Mouse (Mus musculus) stomach, postnatal 0 days (tissue): ENCODE results near the gene Tfrc. TPM values are rescaled to one million over a fixed set of nuclear protein-coding genes. Genes with fewer than 3 reads are reported as not detected.
A peak's percentile ranks its signal among the peaks of the same experiment; 100 is the strongest.
"Not testable (repeated sequence)": the region's sequence is repeated elsewhere in the genome, so short reads cannot be mapped to it uniquely, and the experiment has no call there.

Source experiments
- ATAC-seq: fragments of 200-750 bp; cut with Nextera tagmentation; 2 replicates; pipeline ENCODE4 v1.8.0; 2017; ENCODE audit not compliant: low FRiP score, low TSS enrichment
- DNase-seq: peaks from one replicate; pipeline ENCODE4 v3.0.0-alpha.2; 2016; ENCODE audit warnings: low spot score
- H3K27ac ChIP-seq: fragments of 300-500 bp; sonication (generic); replicated peaks from 2 replicates; pipeline ENCODE4 v1.5.1; 2014; ENCODE audit warnings: mild to moderate bottlenecking, control low read depth
- H3K27me3 ChIP-seq: fragments of 300-500 bp; sonication (generic); 2 replicates; pipeline ENCODE4 v1.6.1; 2014; ENCODE audit warnings: low read length; ENCODE audit not compliant: control insufficient read depth, insufficient read depth
- H3K36me3 ChIP-seq: fragments of 300-500 bp; sonication (generic); 2 replicates; pipeline ENCODE4 v1.6.1; 2014; ENCODE audit warnings: low read length, mixed read lengths; ENCODE audit not compliant: control insufficient read depth, insufficient read depth
- H3K4me1 ChIP-seq: fragments of 300-500 bp; sonication (generic); replicated peaks from 2 replicates; pipeline ENCODE4 v1.6.1; 2014; ENCODE audit warnings: antibody characterized with exemption; ENCODE audit not compliant: control insufficient read depth, insufficient read depth
- H3K4me2 ChIP-seq: fragments of 300-500 bp; sonication (generic); replicated peaks from 2 replicates; pipeline ENCODE4 v1.6.1; 2014; ENCODE audit warnings: low read depth, mild to moderate bottlenecking, control low read depth, moderate library complexity
- H3K4me3 ChIP-seq: fragments of 300-500 bp; sonication (generic); 2 replicates; pipeline ENCODE4 v1.5.1; 2014; ENCODE audit warnings: low read depth, low read length, control low read depth
- H3K9ac ChIP-seq: fragments of 300-500 bp; sonication (generic); 2 replicates; pipeline ENCODE4 v1.6.1; 2014; ENCODE audit warnings: mild to moderate bottlenecking, low read length, control low read depth, mixed read lengths
- H3K9me3 ChIP-seq: fragments of 300-500 bp; sonication (generic); 2 replicates; pipeline ENCODE4 v1.6.1; 2016; ENCODE audit warnings: low read length; ENCODE audit not compliant: control insufficient read depth
- CTCF ChIP-seq: IDR thresholded peaks from 2 replicates; pipeline ENCODE4 v1.5.1; 2016; ENCODE audit warnings: antibody characterized with exemption, low read depth, mild to moderate bottlenecking, moderate library complexity
- EP300 ChIP-seq: optimal IDR thresholded peaks from 2 replicates; pipeline ENCODE3; 2016; ENCODE audit warnings: antibody characterized with exemption
- WGBS: fragments of 180-500 bp; shearing (Covaris S2); extraction: QIAGEN DNeasy Blood & Tissue Kit; methylation state at CpG from one replicate; pipeline ENCODE4 v1.1.7; 2014; 5-methylcytosine and 5-hydroxymethylcytosine counted together
- polyA plus RNA-seq: library from polyadenylated mRNA; unstranded; fragments of >200 nt; fragmentation: Nextera tagmentation; extraction: Ambion mirVana; gene quantifications from 2 replicates; pipeline ENCODE4 v1.2.1, GENCODE M21; 2015

Tfrc gene
- polyA plus RNA-seq, 1 experiment from 2014 or later, result 50.0 TPM

GRCm38 (mm10) chr16:32636871-32637521, 28.3 kb downstream of the Tfrc start:
- H3K4me3 ChIP-seq, result no peak overlapping the region
- DNase-seq, result no peak
- H3K27me3 ChIP-seq, result no peaks in the 10 kb centered on the region
- no peaks in the 10 kb centered on the region for H3K4me1 ChIP-seq
- H3K4me2 ChIP-seq, result no peak overlapping the region
- H3K27ac ChIP-seq, result no peak overlapping the region
- no peaks in the 10 kb centered on the region for H3K9me3 ChIP-seq
- no peaks in the 10 kb centered on the region for H3K36me3 ChIP-seq
- TF ChIP-seq CTCF (no peak), EP300 (no peak)
- no peak overlapping the region for H3K9ac ChIP-seq
- no peak for ATAC-seq
- 34% methylated on average over 6 of the region's 6 CpGs for WGBS

DNA sequence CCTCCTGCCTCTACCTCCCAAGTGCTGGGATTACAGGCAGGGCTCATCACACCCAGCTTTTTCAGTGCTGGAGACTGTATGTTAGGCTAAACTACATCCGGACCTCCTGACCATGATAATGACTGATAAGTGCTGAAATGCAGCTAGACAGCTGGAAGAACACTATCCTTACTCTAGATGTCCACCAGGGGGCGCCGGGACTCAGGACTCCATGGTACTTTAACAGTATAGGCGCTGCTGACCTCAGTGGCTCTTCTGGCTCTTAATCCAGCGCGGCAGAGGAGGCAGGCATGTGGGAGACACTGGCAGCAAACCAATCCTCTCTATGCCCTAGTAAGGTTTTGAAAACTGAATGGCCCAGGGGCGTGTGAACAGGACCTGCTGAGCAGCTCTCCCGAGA, 29.8 kb downstream of the Tfrc start:
- DNase-seq (peak; percentile 86), ATAC-seq (peak; percentile 67)
- no peaks in the 10 kb centered on the region for H3K27me3 ChIP-seq
- 8% methylated on average over 8 of the region's 8 CpGs for WGBS
- H3K36me3 ChIP-seq, result no peaks in the 10 kb centered on the region
- H3K4me1 ChIP-seq, result no peaks in the 10 kb centered on the region
- TF ChIP-seq EP300 (no peak), CTCF (peak; percentile 95)
- no peak overlapping the region for H3K4me2 ChIP-seq
- H3K9ac ChIP-seq, result no peak overlapping the region
- H3K4me3 ChIP-seq, result no peak overlapping the region
- H3K27ac ChIP-seq, result no peak overlapping the region
- no peaks in the 10 kb centered on the region for H3K9me3 ChIP-seq

GRCm38 (mm10) chr16:32640096-32640495, 31.4 kb downstream of the Tfrc start:
- 31% methylated on average over 5 of the region's 5 CpGs for WGBS
- Histone ChIP-seq H3K27ac (no peak overlapping the region), H3K36me3 (no peaks in the 10 kb centered on the region), H3K9ac (no peak overlapping the region), H3K4me2 (no peak overlapping the region), H3K4me1 (0 out of 2 replicates have a peak, but pooled peaks cover 2% of the 10 kb centered on the region), H3K4me3 (no peak overlapping the region), H3K27me3 (no peaks in the 10 kb centered on the region), H3K9me3 (no peaks in the 10 kb centered on the region)
- ATAC-seq, result no peak
- DNase-seq, result no peak
- no peak for TF ChIP-seq CTCF
- TF ChIP-seq EP300, result no peak

DNA sequence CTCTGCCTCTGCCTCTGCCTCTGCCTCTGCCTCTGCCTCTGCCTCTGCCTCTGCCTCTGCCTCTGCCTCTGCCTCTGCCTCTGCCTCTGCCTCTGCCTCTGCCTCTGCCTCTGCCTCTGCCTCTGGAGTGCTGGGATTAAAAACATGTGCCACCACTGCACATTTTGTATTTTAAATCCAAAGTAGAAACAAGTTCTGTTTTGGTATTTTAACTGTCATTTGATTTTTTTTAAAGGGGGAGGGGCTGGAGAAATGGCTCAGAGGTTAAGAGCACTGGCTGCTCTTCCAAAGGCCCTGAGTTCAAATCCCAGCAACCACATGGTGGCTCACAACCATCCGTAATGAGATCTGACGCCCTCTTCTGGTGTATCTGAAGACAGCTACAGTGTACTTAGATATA, 32.0 kb downstream of the Tfrc start:
- not testable (repeated sequence) for H3K4me3 ChIP-seq, H3K9ac ChIP-seq, ATAC-seq, H3K36me3 ChIP-seq, H3K27me3 ChIP-seq, H3K9me3 ChIP-seq, H3K4me1 ChIP-seq, DNase-seq, H3K27ac ChIP-seq, H3K4me2 ChIP-seq
- 69% methylated on average over 2 of the region's 2 CpGs for WGBS

DNA sequence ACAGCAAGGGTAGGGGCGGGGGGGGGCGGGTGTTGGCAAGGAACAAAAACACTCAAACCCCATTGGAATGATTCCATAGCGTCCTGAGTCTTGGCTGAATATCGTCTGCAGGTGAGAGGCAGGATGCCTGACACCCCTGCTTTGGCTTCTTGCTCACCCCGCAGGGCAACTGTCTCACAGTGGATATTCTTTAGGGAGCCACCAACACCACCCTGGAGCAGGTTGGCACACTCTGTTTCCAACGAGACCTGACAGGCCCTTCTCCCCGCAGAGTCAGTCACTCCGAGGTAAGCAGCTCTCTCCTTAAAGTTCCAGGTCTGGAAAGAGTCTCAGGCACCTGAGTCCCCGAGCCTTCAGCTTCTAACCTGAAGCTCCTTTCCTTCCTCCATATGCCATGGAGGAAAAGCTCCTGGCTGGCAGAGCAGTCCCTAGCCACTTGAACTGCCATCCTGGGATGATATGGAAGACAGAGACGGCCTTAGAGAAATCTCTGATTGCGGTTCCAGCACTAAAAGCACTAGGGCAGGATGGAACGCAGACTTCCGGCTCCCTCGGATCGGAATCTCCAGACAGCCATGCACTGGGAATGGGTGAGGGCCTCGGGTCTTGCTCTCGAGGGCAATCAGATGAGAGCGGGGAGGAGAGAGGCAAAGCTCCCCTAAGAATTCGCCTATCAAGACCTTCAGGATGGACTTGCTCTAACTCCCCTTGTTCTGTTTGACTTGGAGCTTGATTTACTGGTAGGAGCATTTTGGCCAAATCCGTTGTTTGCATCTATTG, 32.9 kb downstream of the Tfrc start:
- ATAC-seq (no peak), DNase-seq (no peak)
- Histone ChIP-seq H3K36me3 (no peaks in the 10 kb centered on the region), H3K9me3 (no peaks in the 10 kb centered on the region), H3K27me3 (no peaks in the 10 kb centered on the region), H3K9ac (no peak overlapping the region), H3K4me1 (peaks cover 11% of the 10 kb centered on the region; the same call in 1 of the 2 replicates), H3K27ac (no peak overlapping the region), H3K4me2 (no peak overlapping the region), H3K4me3 (no peak overlapping the region)
- WGBS, result 54% methylated on average over 18 of the region's 20 CpGs
- no peak for TF ChIP-seq EP300
- no peak for TF ChIP-seq CTCF

- Histone ChIP-seq H3K4me3 (no peak overlapping the region), H3K9me3 (no peaks in the 10 kb centered on the region), H3K4me1 (peaks cover 11% of the 10 kb centered on the region; the same call in 1 of the 2 replicates), H3K27ac (no peak overlapping the region), H3K27me3 (no peaks in the 10 kb centered on the region), H3K9ac (no peak overlapping the region), H3K4me2 (no peak overlapping the region), H3K36me3 (no peaks in the 10 kb centered on the region)
- WGBS, result 56% methylated on average over 13 of the region's 13 CpGs
- TF ChIP-seq EP300, result no peak
- TF ChIP-seq CTCF, result no peak
- no peak for DNase-seq
- no peak for ATAC-seq
These were observed 33.6 kb downstream of the Tfrc start for GRCm38 (mm10) chr16:32642280-32642679.
